Mouse (Mus musculus): ENCODE data around the gene Cfap57. TPM values are rescaled to one million over a fixed set of nuclear protein-coding genes. Genes with fewer than 3 reads are reported as not detected.
"Not testable (repeated sequence)": the region's sequence is repeated elsewhere in the genome, so short reads cannot be mapped to it uniquely, and the experiment has no call there.

The Cfap57 gene
- total and polyA plus RNA-seq, 3 experiments, result 0.05 TPM; not detected in 2

GRCm38 (mm10) chr4:118516699-118517496 lies 103.7 kb downstream of the Cfap57 start:
- peaks cover 6% of the 10 kb centered on the region; the same call in 1 of the 2 replicates for H3K4me1 ChIP-seq (ENCODE audit: insufficient read depth, low read depth, low read length)
- no peaks in the 10 kb centered on the region for H3K9me3 ChIP-seq (replicated peaks)
- H3K36me3 ChIP-seq (replicated peaks), result no peaks in the 10 kb centered on the region
- no peak for TF ChIP-seq GATA1 (IDR thresholded peaks at IDR 0.05; ENCODE audit: borderline replicate concordance, low read length)
- no peak for ATAC-seq (ENCODE audit: extremely low read depth, insufficient number of reproducible peaks, low FRiP score, poor library complexity, severe bottlenecking)
- no peak overlapping the region for H3K4me3 ChIP-seq (ENCODE audit: low read depth, low read length)
- H3K27me3 ChIP-seq (ENCODE audit: insufficient read depth, low read length), result peaks cover 27% of the 10 kb centered on the region
- no peak for DNase-seq (ENCODE audit: low spot score)

GRCm38 (mm10) chr4:118509050-118509449 lies 111.5 kb downstream of the Cfap57 start:
- no peak for TF ChIP-seq TAL1 (conservative IDR thresholded peaks at IDR 0.05; ENCODE audit: low read depth, low read length)
- TF ChIP-seq GATA1 (IDR thresholded peaks at IDR 0.05; ENCODE audit: borderline replicate concordance, low read length), result no peak
- no peak for TF ChIP-seq GATA2 (IDR thresholded peaks at IDR 0.05; ENCODE audit: borderline replicate concordance, low read depth, low read length)
- TF ChIP-seq CTCF (IDR thresholded peaks at IDR 0.05; ENCODE audit: low read depth, low read length), result no peak
- TF ChIP-seq POLR2AphosphoS5 (IDR thresholded peaks at IDR 0.05; ENCODE audit: insufficient replicate concordance, low read depth, low read length), result no peak
- no peak overlapping the region for H3K4me3 ChIP-seq (ENCODE audit: low read depth, low read length)
- H3K36me3 ChIP-seq (replicated peaks), result no peaks in the 10 kb centered on the region
- H3K27me3 ChIP-seq (ENCODE audit: insufficient read depth, low read length), result no peaks in the 10 kb centered on the region; the same call in 1 of the 2 replicates
- no peaks in the 10 kb centered on the region for H3K4me1 ChIP-seq (ENCODE audit: insufficient read depth, low read depth, low read length)
- no peak for ATAC-seq (ENCODE audit: extremely low read depth, insufficient number of reproducible peaks, low FRiP score, poor library complexity, severe bottlenecking)
- DNase-seq (ENCODE audit: low spot score), result no peak
- H3K9me3 ChIP-seq (replicated peaks), result no peaks in the 10 kb centered on the region

- H3K4me3 ChIP-seq (ENCODE audit: low read depth, low read length); H3K4me1 ChIP-seq (ENCODE audit: insufficient read depth, low read depth, low read length); H3K27me3 ChIP-seq (ENCODE audit: insufficient read depth, low read length); H3K36me3 ChIP-seq (replicated peaks); H3K9me3 ChIP-seq (replicated peaks); DNase-seq (ENCODE audit: low spot score); ATAC-seq (ENCODE audit: extremely low read depth, insufficient number of reproducible peaks, low FRiP score, poor library complexity, severe bottlenecking): not testable (repeated sequence)
These were observed 113.4 kb downstream of the Cfap57 start for GRCm38 (mm10) chr4:118507171-118507570.

GRCm38 (mm10) chr4:118505551-118505950 lies 115.0 kb downstream of the Cfap57 start:
- Histone ChIP-seq H3K4me1 (ENCODE audit: insufficient read depth, low read depth, low read length) (no peaks in the 10 kb centered on the region), H3K27me3 (ENCODE audit: insufficient read depth, low read length) (peaks cover 10% of the 10 kb centered on the region), H3K9me3 (replicated peaks) (no peaks in the 10 kb centered on the region), H3K4me3 (ENCODE audit: low read depth, low read length) (no peak overlapping the region), H3K36me3 (replicated peaks) (no peaks in the 10 kb centered on the region)
- ATAC-seq (ENCODE audit: extremely low read depth, insufficient number of reproducible peaks, low FRiP score, poor library complexity, severe bottlenecking) (no peak), DNase-seq (ENCODE audit: low spot score) (no peak)
- TF ChIP-seq GATA1 (IDR thresholded peaks at IDR 0.05; ENCODE audit: borderline replicate concordance, low read length) (no peak), GATA2 (IDR thresholded peaks at IDR 0.05; ENCODE audit: borderline replicate concordance, low read depth, low read length) (no peak), CTCF (IDR thresholded peaks at IDR 0.05; ENCODE audit: low read depth, low read length) (no peak), POLR2AphosphoS5 (IDR thresholded peaks at IDR 0.05; ENCODE audit: insufficient replicate concordance, low read depth, low read length) (no peak), TAL1 (conservative IDR thresholded peaks at IDR 0.05; ENCODE audit: low read depth, low read length) (no peak)

Other genes starting within 250 kb of the Cfap57 start
- 28.3 and 28.5 TPM in 2 replicates for gene Szt2, start 211.5 kb downstream of the Cfap57 start, total RNA-seq (2014; fragmentation: Nextera tagmentation)
- 5.2 and 6.2 TPM in 2 replicates for gene Szt2, start 211.5 kb downstream of the Cfap57 start, total RNA-seq (2017)
- 64.3 and 82.7 TPM in 2 replicates for gene Szt2, start 211.5 kb downstream of the Cfap57 start, polyA plus RNA-seq (2012)
- gene Med8, start 211.4 kb downstream of the Cfap57 start, total RNA-seq (2014; fragmentation: Nextera tagmentation), result 73.5 and 87.0 TPM in 2 replicates
- gene Med8, start 211.4 kb downstream of the Cfap57 start, total RNA-seq (2017), result 124 and 133 TPM in 2 replicates
- 43.4 and 45.0 TPM in 2 replicates for gene Med8, start 211.4 kb downstream of the Cfap57 start, polyA plus RNA-seq (2012)
- 95.3 and 122 TPM in 2 replicates for gene Elovl1, start 192.7 kb downstream of the Cfap57 start, total RNA-seq (2014; fragmentation: Nextera tagmentation)
- gene Elovl1, start 192.7 kb downstream of the Cfap57 start, total RNA-seq (2017), result 117 and 138 TPM in 2 replicates
- 82.4 and 98.1 TPM in 2 replicates for gene Elovl1, start 192.7 kb downstream of the Cfap57 start, polyA plus RNA-seq (2012)
- 43.7 and 52.5 TPM in 2 replicates for gene Cdc20, start 183.4 kb downstream of the Cfap57 start, total RNA-seq (2014; fragmentation: Nextera tagmentation)
- gene Cdc20, start 183.4 kb downstream of the Cfap57 start, total RNA-seq (2017), result 86.2 and 97.4 TPM in 2 replicates
- gene Cdc20, start 183.4 kb downstream of the Cfap57 start, polyA plus RNA-seq (2012), result 153 and 175 TPM in 2 replicates
- gene Mpl, start 163.3 kb downstream of the Cfap57 start, total RNA-seq (2014; fragmentation: Nextera tagmentation), result not detected in 2 replicates
- 0.06 and 1.0 TPM in 2 replicates for gene Mpl, start 163.3 kb downstream of the Cfap57 start, total RNA-seq (2017)
- gene Mpl, start 163.3 kb downstream of the Cfap57 start, polyA plus RNA-seq (2012), result 0.03 and 0.05 TPM in 2 replicates
- not detected in 2 replicates for gene Tie1, start 130.7 kb downstream of the Cfap57 start, total RNA-seq (2014; fragmentation: Nextera tagmentation)
- 0.05 TPM in 1 of 2 replicates, not detected in the other for gene Tie1, start 130.7 kb downstream of the Cfap57 start, total RNA-seq (2017)
- 0.01 TPM in 1 of 2 replicates, not detected in the other for gene Tie1, start 130.7 kb downstream of the Cfap57 start, polyA plus RNA-seq (2012)
- not detected in 2 replicates for gene 2610528J11Rik, start 93.8 kb downstream of the Cfap57 start, total RNA-seq (2014; fragmentation: Nextera tagmentation)
- gene 2610528J11Rik, start 93.8 kb downstream of the Cfap57 start, total RNA-seq (2017), result not detected in 2 replicates
- not detected in 2 replicates for gene 2610528J11Rik, start 93.8 kb downstream of the Cfap57 start, polyA plus RNA-seq (2012)
- not detected in 2 replicates for gene Tmem125, start 76.7 kb downstream of the Cfap57 start, total RNA-seq (2014; fragmentation: Nextera tagmentation)
- 0.22 TPM in 1 of 2 replicates, not detected in the other for gene Tmem125, start 76.7 kb downstream of the Cfap57 start, total RNA-seq (2017)
- not detected in 2 replicates for gene Tmem125, start 76.7 kb downstream of the Cfap57 start, polyA plus RNA-seq (2012)
- gene Ebna1bp2, start within 50 bp of the Cfap57 start, total RNA-seq (2014; fragmentation: Nextera tagmentation), result 116 and 153 TPM in 2 replicates
- 116 and 127 TPM in 2 replicates for gene Ebna1bp2, start within 50 bp of the Cfap57 start, total RNA-seq (2017)
- 25.0 and 41.7 TPM in 2 replicates for gene Ebna1bp2, start within 50 bp of the Cfap57 start, polyA plus RNA-seq (2012)
- gene Olfr62, start 38.2 kb upstream of the Cfap57 start, total RNA-seq (2014; fragmentation: Nextera tagmentation), result not detected in 2 replicates
- 0.11 TPM in 1 of 2 replicates, not detected in the other for gene Olfr62, start 38.2 kb upstream of the Cfap57 start, total RNA-seq (2017)
- gene Olfr62, start 38.2 kb upstream of the Cfap57 start, polyA plus RNA-seq (2012), result not detected in 2 replicates
- not detected in 2 replicates for gene Olfr1342, start 72.0 kb upstream of the Cfap57 start, total RNA-seq (2014; fragmentation: Nextera tagmentation)
- 0.11 TPM in 1 of 2 replicates, not detected in the other for gene Olfr1342, start 72.0 kb upstream of the Cfap57 start, total RNA-seq (2017)
- gene Olfr1342, start 72.0 kb upstream of the Cfap57 start, polyA plus RNA-seq (2012), result not detected in 2 replicates
- not detected in 2 replicates for gene Olfr1341, start 82.7 kb upstream of the Cfap57 start, total RNA-seq (2014; fragmentation: Nextera tagmentation)
- gene Olfr1341, start 82.7 kb upstream of the Cfap57 start, total RNA-seq (2017), result 0.12 and 0.16 TPM in 2 replicates
- not detected in 2 replicates for gene Olfr1341, start 82.7 kb upstream of the Cfap57 start, polyA plus RNA-seq (2012)
- not detected in 2 replicates for gene Olfr1340, start 99.4 kb upstream of the Cfap57 start, total RNA-seq (2014; fragmentation: Nextera tagmentation)
- 0.05 TPM in 1 of 2 replicates, not detected in the other for gene Olfr1340, start 99.4 kb upstream of the Cfap57 start, total RNA-seq (2017)
- not detected in 2 replicates for gene Olfr1340, start 99.4 kb upstream of the Cfap57 start, polyA plus RNA-seq (2012)
- gene Olfr1339, start 111.4 kb upstream of the Cfap57 start, total RNA-seq (2014; fragmentation: Nextera tagmentation), result not detected in 2 replicates
- 0.06 and 0.11 TPM in 2 replicates for gene Olfr1339, start 111.4 kb upstream of the Cfap57 start, total RNA-seq (2017)
- gene Olfr1339, start 111.4 kb upstream of the Cfap57 start, polyA plus RNA-seq (2012), result not detected in 2 replicates
- not detected in 2 replicates for gene Olfr1338, start 138.0 kb upstream of the Cfap57 start, total RNA-seq (2014; fragmentation: Nextera tagmentation)
- gene Olfr1338, start 138.0 kb upstream of the Cfap57 start, total RNA-seq (2017), result 0.12 TPM in 1 of 2 replicates, not detected in the other
- not detected in 2 replicates for gene Olfr1338, start 138.0 kb upstream of the Cfap57 start, polyA plus RNA-seq (2012)
- not detected in 2 replicates for gene Olfr1337, start 161.8 kb upstream of the Cfap57 start, total RNA-seq (2014; fragmentation: Nextera tagmentation)
- 0.22 TPM in 1 of 2 replicates, not detected in the other for gene Olfr1337, start 161.8 kb upstream of the Cfap57 start, total RNA-seq (2017)
- gene Olfr1337, start 161.8 kb upstream of the Cfap57 start, polyA plus RNA-seq (2012), result not detected in 2 replicates
- gene Olfr1335, start 189.2 kb upstream of the Cfap57 start, total RNA-seq (2014; fragmentation: Nextera tagmentation), result not detected in 2 replicates
- 0.22 TPM in 1 of 2 replicates, not detected in the other for gene Olfr1335, start 189.2 kb upstream of the Cfap57 start, total RNA-seq (2017)
- gene Olfr1335, start 189.2 kb upstream of the Cfap57 start, polyA plus RNA-seq (2012), result not detected in 2 replicates
- not detected in 2 replicates for gene Olfr1333, start 215.5 kb upstream of the Cfap57 start, total RNA-seq (2014; fragmentation: Nextera tagmentation)
- gene Olfr1333, start 215.5 kb upstream of the Cfap57 start, total RNA-seq (2017), result 0.06 and 0.44 TPM in 2 replicates
- gene Olfr1333, start 215.5 kb upstream of the Cfap57 start, polyA plus RNA-seq (2012), result not detected in 2 replicates
- not detected in 2 replicates for gene Olfr1331, start 243.9 kb upstream of the Cfap57 start, total RNA-seq (2014; fragmentation: Nextera tagmentation)
- gene Olfr1331, start 243.9 kb upstream of the Cfap57 start, total RNA-seq (2017), result 0.12 and 0.22 TPM in 2 replicates
- gene Olfr1331, start 243.9 kb upstream of the Cfap57 start, polyA plus RNA-seq (2012), result not detected in 2 replicates